Mouse (Mus musculus) lung, postnatal 10 days (tissue): ENCODE data around the gene Fut8.

Experiments
- DNase-seq: peaks from one replicate; pipeline ENCODE4 v3.0.0; 2021

Fut8 gene

GRCm38 (mm10) chr12:77237950-77238530 lies at the start of gene Fut8:
TSS of gene Fut8 (plus strand) at chr12:77238125.
- peak; percentile 93 for DNase-seq

GRCm38 (mm10) chr12:77189161-77189560 lies 48.8 kb upstream of the Fut8 start:
- no peak for DNase-seq

- DNase-seq, result no peak
Observed at GRCm38 (mm10) chr12:77189933-77190446, 47.9 kb upstream of the Fut8 start.

- no peak for DNase-seq
Observed at GRCm38 (mm10) chr12:77191478-77192271, 46.2 kb upstream of the Fut8 start.

GRCm38 (mm10) chr12:77192714-77193113 lies 45.2 kb upstream of the Fut8 start:
- DNase-seq, result peak; percentile 21

GRCm38 (mm10) chr12:77193225-77193716 lies 44.7 kb upstream of the Fut8 start:
- DNase-seq, result peak; percentile 29

DNA sequence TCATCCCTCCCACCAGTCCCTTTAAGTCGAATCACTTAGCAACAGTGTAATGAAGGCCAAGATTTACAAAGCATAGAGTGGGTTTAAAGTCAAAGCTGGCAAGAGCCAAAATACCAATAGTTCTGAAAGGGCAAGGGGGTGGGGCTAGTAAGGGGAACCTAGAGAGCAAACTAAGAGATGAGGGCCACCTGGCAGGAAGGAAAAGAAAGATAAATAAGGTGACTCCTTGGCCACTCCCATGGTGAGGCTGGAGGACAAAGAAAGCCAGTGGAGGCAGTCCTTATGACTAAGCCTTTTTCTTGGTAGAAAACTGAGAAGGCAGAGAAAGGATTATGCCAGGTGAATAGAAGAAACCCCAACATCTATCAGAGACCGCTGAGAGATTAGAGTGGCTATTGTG lies 42.9 kb upstream of the Fut8 start:
- DNase-seq, result peak; percentile 29

- no peak for DNase-seq
Observed at GRCm38 (mm10) chr12:77196529-77197095, 41.3 kb upstream of the Fut8 start.

- peak; percentile 17 for DNase-seq
Observed at GRCm38 (mm10) chr12:77197121-77197599, 40.8 kb upstream of the Fut8 start.

DNA sequence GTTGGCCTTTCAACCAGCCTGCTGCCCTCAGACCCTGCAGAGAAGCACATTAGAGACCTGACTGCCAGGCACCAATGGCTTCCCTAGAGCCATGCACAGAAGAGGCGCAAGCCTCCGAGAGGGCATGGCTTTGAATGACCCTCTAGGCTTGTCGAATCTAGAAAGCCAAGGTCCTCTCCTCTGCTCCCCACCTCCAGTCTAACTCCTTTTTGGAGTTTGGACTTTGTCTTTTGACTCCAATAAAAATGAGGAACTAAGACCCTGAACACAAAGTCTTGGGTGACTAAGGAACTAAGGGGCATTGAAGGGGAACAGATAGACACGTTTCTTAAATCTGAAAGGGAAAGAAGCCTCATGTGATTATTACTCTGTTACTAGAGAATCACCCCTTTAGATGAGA lies 39.7 kb upstream of the Fut8 start:
- DNase-seq, result no peak

GRCm38 (mm10) chr12:77201461-77202143 lies 36.3 kb upstream of the Fut8 start:
- no peak for DNase-seq

DNA sequence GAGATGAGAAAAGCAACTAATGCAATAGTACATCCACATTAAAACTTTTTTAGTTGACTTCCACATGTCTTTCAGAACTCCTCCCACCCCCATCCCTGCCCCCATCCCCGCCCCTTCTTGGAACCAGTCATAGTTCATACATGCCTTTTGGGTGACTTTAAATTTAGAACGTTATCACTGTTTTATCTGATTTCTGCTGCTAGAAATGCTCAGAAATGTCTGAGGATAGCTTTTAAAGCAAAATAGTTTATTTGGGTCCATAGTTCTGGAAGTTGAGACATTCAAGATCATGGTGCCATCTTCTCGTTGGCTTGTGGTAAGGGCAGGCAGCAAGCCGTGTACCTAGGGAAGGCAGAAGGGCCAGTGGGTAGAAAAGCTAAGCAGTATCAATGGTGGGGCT lies 34.8 kb upstream of the Fut8 start:
- DNase-seq, result no peak

DNA sequence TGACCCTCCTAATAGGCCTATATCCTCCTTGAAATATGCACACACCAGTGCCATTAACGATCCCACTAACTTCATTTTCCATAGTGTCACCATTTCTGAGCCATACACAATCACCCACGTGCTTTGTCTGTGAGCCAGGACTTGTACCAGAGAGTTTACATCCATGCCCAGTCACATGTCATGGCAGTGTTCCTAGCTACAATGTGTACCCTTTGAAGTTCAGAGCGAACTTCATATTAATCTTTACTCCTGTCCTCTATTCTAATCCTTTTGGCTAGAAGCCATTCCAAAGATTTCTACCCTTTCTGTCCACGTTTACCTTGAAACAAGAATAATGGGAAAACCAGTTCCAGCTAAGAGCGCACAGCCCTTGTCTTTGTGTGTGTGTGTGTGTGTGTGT lies 31.1 kb upstream of the Fut8 start:
- no peak for DNase-seq

- DNase-seq, result no peak
Observed at GRCm38 (mm10) chr12:77208056-77208455, 29.9 kb upstream of the Fut8 start.

DNA sequence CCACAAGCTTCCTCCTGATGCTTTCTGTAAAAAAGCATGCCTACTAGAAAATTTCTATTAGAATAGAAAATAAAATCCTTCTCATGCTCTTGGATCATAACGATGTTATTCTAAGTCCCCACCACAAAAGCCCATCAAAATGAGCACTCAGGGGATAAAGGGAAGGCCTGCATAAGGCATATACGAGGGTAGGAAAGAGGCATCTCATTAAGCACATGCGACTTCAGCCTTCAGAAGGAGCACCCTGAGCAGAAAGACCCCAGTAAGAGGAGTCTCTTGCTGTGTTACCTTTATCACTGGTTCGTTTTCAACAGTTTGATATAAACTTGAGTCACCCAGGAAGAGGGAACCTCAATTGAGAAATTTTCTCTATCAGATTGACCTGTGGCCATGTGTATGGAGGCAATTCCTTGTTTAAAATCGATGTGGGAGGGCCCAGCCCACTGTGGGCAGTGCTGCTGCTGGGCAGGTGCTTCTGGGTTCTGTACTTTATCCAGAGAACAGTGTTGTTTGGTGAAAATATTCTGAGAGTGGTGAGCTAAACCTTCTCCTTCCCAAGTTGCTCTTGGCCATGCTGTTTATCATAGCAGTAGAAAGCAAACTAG lies 29.2 kb upstream of the Fut8 start:
- no peak for DNase-seq

GRCm38 (mm10) chr12:77211695-77212208 lies 26.2 kb upstream of the Fut8 start:
- no peak for DNase-seq

DNA sequence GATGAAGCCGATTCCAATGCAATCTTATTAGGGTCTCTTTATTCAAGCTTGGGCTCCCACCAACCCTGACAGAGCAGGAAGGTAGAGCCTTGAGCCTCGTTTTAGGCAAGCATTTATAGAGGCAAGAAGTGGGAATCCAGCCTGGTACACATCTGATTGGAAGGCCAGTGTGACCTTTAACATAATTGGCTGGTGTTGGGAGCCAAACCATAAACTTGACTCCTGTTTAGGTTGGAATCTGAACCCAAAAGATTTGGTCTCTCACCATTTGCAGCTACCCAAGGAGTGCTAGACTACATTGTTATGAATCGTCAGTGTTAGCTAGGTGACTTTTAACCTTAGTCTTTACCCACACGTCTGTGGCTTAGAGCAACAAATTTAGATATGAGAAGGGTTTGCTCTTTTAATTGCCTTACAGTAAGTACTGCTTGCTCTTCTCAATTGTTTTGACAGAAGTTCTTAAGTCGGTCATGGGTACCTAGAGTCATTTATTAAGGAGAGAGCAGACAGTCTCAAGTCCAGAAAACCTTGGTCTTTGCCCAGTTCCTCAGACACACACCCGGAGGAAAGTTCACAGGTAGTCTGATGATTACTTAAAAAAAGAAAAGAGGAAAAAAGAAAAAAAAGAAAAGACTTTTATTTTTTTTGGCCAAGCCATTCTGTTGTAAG lies 23.9 kb upstream of the Fut8 start:
- no peak for DNase-seq

GRCm38 (mm10) chr12:77214565-77214909 lies 23.4 kb upstream of the Fut8 start:
- no peak for DNase-seq

- peak; percentile 14 for DNase-seq
Observed at GRCm38 (mm10) chr12:77216511-77217192, 21.3 kb upstream of the Fut8 start.

DNA sequence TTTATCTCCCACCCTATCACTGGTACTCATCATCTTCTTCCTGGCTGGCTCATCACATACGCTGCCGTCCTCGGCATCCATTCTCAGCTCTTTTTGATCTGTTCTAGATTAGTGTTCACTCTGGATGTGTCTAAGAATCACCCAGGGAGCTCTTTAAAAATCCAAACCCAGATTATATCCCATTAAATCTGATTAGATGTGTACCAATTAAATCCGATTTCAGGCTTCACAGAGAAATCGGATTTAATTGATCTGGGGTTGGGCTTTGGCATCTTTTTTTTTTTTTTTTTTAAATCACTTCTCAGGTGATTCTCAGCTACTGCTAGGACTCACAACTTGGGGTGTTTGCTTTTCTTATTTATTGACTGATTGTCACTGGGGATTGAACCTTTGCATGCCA lies 17.3 kb upstream of the Fut8 start:
- no peak for DNase-seq

DNA sequence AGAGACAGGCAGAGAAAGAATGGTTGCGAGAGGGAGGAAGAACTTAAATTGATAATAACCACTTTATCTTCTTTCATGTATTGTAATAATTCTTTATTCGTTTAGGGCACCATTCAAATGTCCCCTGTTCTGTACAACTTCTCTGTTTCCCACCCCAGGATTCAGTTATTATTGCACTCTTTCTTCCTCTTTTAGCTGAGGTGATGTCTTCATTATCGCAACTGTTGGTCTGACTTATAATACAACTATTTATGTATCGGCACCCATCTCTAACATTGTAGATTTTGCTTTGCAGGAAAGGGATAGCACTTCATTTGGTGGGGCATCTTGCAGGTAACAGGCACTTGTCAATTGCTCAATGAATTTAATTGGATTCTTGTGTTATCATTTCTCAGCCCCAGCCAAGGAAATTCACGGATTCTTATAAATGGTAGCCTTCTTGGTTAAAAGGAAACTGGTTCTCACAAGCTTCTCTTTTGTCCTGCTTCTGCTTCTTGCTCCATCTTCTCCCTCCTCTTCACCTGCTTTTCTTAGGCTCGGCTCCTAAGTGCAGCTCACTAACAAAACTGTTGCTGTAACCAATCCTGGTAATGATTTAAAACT lies 15.6 kb upstream of the Fut8 start:
- DNase-seq, result no peak
